Mouse (Mus musculus): Measurements from ENCODE around the gene Mrpl52.

Mrpl52 gene

DNA sequence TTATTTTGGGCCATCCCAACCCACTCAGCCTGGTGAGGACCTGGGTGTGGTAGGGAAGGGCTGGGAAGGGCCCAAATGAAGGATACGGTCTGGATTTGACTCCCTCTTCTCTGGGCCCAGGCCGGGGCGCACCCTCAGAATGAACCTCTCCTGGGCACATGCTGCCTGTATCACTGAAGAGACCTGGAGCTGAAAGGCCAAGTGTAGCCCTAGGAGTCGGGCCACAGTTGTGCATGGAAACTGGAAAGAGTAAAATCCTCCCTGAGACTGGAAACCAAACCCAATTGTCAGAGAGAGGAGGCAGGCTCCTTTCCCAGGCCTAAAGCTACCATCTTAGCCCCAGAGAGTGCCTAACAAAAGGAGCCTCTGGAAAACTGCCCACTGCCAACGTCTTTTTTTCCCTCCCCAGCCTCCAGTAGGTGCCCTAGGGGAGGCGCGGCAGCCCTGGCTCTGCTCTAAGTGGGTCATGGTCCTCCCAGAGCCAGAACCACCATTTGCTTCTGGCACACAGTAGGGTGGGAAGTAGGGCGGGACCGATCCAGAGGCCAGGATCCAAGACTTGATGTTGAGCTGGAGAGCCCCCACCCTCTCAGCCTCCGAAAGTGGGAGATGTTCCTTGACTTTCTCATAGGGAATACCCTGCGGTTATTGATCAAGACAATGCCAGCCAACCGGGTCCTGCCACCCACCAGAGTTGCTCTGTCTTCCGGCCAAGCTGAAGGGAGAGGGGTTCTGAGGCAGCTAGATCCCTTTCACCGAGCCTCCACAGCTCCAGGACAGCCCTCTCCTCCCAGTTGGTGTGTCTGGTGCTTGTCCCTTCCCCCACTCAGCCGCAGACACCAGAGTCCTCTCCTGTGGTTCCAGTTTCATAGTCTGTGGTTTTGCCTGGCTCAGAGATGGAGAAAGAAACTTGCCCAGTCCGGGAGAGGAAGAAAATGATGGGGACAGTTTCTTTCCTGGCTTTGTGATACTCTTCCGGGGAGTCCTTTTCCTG is 6.4 kb downstream of the Mrpl52 start:
- no peak for DNase-seq (ENCODE audit: low spot score)

DNA sequence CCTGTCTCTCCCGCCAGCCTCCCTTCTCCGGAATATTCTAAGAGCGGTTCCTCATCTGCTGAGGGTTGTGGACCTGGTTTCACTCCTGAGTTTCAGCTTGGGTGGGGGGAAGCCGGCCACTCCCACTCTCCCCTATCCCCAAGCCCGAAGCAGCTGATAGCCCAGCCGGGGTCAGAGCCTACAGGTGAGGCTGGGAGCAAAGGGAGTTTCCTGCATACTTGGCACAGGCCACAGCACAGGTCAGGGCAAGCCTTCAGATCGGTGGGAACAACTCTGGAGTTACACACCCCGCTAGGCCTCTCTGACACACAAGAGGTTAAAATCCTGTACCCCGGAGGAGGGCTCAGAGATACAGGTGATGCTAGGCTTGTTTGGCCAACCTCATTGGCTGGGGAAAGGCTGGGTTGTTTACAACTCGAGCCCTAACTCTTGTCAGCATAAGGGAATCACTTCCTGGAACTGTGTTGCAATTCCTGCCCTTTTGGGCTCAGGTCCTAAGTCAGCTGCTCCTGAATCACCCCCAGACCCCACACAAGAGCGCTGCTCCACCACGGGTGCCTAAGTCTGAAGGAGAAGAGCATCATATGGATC is 7.3 kb downstream of the Mrpl52 start:
- no peak for DNase-seq (ENCODE audit: low spot score)

DNA sequence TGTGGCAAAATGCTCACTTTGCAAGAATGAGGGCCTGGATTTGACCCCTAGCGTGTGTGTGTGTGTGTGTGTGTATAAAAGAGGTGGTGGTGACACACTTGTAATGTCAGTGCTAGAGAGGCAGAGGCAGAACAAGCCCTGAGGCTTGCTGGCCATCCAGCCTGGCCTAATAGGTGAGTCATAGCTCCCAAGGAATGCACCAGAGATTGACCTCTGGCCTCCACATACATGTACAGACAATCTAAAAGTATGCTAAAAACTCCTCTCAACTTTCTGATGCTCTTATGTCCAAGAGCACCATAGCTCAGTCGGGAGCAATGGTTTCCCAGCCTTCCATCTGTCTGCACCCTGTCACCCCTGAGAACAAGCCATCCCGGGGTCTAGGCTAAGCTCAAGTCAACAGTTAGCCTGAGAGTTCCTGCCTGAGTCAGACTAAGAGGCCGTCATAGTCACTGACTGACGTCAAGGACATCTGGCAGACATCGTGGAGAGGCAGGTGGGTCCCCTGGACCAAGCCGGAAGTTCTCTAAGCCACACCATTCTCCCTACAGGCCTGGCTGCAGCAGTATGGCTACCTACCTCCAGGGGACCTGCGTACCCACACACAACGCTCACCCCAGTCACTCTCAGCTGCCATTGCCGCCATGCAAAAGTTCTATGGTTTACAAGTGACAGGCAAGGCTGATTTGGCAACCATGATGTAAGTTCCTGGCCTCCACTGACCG is 8.6 kb downstream of the Mrpl52 start:
- no peak for DNase-seq (ENCODE audit: low spot score)

DNA sequence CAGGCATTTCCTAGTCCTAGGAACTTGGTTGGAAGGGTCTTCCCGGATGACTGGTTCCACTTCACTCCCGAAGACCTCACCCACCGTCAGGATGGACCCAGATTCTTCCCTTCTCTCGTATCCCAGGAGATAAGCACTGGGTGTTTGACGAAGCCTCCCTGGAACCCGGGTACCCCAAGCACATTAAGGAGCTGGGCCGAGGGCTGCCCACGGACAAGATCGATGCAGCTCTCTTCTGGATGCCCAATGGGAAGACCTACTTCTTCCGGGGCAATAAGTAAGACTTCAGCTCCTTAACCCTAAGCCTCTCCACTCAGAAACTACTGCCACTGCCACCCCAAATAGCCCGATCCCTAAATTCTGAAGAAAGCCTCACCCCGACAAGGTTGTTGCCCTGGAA is 12.4 kb downstream of the Mrpl52 start:
- DNase-seq (ENCODE audit: low spot score): no peak

GRCm38 (mm10) chr14:54439610-54440009 is 12.9 kb downstream of the Mrpl52 start:
- no peak for DNase-seq (ENCODE audit: low spot score)

DNA sequence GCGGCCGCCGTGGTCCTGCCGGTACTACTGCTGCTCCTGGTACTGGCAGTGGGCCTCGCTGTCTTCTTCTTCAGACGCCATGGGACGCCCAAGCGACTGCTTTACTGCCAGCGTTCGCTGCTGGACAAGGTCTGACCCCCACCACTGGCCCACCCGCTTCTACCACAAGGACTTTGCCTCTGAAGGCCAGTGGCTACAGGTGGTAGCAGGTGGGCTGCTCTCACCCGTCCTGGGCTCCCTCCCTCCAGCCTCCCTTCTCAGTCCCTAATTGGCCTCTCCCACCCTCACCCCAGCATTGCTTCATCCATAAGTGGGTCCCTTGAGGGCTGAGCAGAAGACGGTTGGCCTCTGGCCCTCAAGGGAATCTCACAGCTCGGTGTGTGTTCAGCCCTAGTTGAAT is 13.8 kb downstream of the Mrpl52 start:
- no peak for DNase-seq (ENCODE audit: low spot score)

GRCm38 (mm10) chr14:54441365-54441764 is 14.7 kb downstream of the Mrpl52 start:
- DNase-seq (ENCODE audit: low spot score): no peak

DNA sequence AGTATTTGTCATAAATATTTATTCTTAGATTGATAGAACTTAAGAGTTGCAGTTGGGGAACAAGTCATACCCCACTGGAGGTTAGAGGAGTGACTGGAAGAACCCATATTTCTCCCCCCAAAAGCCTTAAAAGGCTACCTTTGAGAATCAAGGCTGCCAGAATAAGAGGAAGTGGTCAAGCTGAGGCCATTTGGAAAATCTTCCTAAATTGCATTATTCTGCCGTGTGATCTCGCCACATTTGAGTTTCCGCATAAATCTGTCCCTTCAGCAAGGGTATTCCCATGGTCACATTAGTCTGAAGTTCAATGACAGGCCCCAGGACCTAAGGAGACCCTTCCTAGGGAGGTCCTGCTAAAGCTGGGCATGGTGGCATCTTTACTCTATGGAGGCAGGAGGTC is 15.8 kb downstream of the Mrpl52 start:
- DNase-seq (ENCODE audit: low spot score): no peak

DNA sequence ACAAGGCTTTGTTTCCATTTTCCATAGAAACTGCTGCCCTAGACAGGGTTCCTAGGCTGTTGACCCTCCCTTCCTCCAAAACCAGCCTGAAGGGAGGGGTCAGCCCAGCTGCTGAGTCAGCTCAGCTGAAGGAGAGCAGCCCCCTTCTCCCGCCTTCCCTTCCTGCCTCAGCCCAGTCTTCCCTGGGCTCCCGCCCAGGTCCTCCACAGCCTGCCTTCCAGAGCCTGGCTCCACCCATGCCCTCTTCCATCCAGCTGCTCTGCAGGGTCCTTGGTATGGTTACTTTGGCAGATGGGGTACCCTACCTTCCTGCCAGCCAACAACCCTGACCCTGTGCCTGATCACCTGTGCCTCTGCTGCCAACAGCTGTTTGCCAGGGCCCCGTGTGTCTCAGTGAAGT is 16.5 kb downstream of the Mrpl52 start:
- no peak for DNase-seq (ENCODE audit: low spot score)

DNA sequence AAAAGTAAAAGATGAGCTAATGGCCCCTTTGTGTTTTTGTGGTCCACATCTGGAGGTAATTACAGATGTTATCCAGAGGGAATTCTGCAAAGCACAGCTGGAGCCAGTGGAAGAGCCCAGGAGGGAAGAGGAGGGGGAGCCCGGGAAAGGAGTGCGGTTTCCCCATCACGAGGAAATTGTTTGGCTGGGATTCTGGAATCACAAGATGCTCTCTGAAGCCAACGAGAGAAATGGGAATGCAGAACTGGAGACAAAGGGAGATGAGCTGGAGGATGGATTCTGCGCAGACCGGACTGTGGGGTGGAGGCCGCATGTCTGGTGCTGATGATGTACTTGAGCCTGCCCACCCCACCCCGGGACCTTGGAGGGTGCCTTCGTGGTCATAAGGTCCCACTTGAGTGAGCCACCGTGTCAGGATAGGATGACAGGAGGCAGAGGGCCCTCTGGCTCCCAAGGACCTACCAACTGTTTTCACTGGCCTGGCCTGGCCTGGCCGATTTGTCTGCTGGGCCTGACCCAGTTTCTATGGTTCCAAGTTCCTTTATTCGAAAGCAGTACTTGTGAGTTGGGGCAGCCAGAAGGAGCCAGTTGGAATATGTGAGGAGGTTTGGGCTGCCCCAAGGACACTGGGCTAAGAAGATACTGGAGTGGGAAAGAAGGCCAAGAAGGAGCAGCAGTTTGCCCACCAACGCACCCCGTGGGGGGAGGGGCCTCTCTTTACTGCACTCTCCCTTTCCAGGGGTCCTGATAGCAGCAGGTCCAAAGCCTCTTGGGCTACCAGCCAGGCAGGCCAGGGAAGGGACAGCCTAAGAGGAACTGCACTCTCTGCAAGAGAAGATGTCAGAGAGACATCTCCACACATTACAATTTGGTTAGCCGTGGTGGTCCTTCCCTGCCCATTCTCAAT is 17.3 kb downstream of the Mrpl52 start:
- DNase-seq (ENCODE audit: low spot score): peak; percentile 27

- DNase-seq (ENCODE audit: low spot score): no peak
Measured at GRCm38 (mm10) chr14:54445476-54445875, 18.8 kb downstream of the Mrpl52 start.

DNA sequence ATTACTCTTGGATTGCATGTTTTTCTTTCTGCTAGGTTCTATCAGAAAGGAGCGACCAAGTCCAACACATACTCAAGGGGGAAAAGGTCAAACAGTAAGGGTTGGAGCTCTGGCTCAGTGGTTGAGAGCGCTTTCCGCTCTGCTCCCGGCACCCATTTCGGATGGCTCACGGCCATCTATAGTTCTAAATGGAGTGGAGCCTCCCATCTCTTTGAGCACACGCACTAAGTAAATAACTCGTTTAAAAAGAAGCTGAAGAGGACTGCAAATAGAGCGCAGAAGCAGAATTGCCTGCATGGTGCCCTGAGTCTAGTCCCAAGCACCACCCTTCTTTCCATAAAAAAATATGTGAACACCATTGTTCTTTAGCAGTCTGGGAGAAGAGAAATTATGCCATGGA is 26.9 kb downstream of the Mrpl52 start:
- no peak for DNase-seq (ENCODE audit: low spot score)

GRCm38 (mm10) chr14:54454669-54455528 is 28.2 kb downstream of the Mrpl52 start:
- DNase-seq (ENCODE audit: low spot score): no peak

DNA sequence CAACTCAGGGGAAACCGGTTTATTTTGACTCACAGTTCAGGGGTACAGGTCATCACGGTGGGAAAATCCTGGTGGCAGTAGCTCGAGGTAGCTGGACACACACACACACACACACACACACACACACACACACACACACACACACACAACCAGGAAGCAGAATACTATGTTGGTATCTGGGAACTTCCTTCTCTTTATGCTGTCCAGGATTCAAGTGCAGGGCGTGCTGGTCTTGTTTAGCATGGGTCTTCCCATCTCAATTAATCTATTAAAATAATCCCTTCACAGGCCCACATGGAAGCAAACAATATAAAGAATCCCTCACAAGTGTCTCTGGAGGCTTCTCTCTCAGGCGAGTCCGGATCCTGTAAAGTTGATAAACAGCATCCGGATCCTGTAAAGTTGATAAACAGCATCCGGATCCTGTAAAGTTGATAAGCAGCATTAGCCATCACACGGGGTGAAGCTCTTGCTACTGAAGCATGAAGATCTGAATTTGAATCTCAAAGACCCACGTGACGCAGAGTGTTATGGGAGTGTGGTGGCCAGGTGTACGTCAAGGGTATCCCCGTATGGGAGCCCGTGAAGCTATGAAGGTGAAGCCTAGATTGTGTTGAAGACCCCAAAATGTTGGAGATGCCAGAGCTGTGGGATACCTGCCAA is 31.3 kb downstream of the Mrpl52 start:
- no peak for DNase-seq (ENCODE audit: low spot score)

DNA sequence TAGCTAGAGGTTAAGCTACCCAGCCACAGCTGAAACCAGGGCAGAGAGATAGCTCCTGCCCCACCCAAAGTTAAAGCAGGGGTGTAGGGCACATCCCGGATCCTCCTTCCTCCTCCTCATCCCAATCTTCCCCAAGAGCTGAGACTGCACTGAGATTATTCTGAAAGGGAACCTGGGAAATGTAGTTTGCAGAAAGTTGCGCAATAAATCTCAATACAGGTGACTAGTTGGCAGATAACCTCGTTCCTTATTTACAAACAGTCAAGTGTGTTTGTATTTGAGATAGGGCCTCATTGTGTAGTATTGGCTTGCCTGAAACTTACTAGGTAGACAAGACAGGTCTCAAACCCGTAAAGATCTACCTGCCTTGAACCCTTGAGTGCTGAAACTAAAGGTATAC is 35.4 kb downstream of the Mrpl52 start:
- no peak for DNase-seq (ENCODE audit: low spot score)

- no peak for DNase-seq (ENCODE audit: low spot score)
Measured at GRCm38 (mm10) chr14:54463108-54463958, 36.6 kb downstream of the Mrpl52 start.

- DNase-seq (ENCODE audit: low spot score): peak; percentile 89
Measured at GRCm38 (mm10) chr14:54463959-54464292, 37.2 kb downstream of the Mrpl52 start, which contains the start of gene Lrp10. Gene Lrp10 (plus strand): TSS chr14:54464137.

- peak; percentile 74 for DNase-seq (ENCODE audit: low spot score)
Measured at GRCm38 (mm10) chr14:54464293-54465005, 37.7 kb downstream of the Mrpl52 start.

GRCm38 (mm10) chr14:54471467-54471866 is 44.8 kb downstream of the Mrpl52 start:
- no peak for DNase-seq (ENCODE audit: low spot score)
